Mouse (Mus musculus): ENCODE results near the gene Ptpn5. TPM values are rescaled to one million over a fixed set of nuclear protein-coding genes. Genes with fewer than 3 reads are reported as not detected.

The Ptpn5 gene
- polyA plus RNA-seq, 1 experiment: not detected

- peaks cover 18% of the 10 kb centered on the region for H3K4me1 ChIP-seq (ENCODE audit: control insufficient read depth)
- H3K9me3 ChIP-seq (ENCODE audit: control insufficient read depth, low read length): no peaks in the 10 kb centered on the region
- H3K36me3 ChIP-seq (ENCODE audit: control insufficient read depth): peaks cover 3% of the 10 kb centered on the region; the same call in 1 of the 2 replicates
- peaks cover 22% of the 10 kb centered on the region for H3K27me3 ChIP-seq (ENCODE audit: control insufficient read depth)
- TF ChIP-seq GATA1 (IDR thresholded peaks at IDR 0.05; ENCODE audit: low read length) (no peak), TAL1 (IDR thresholded peaks at IDR 0.05; ENCODE audit: low read length) (no peak)
- H3K4me3 ChIP-seq (replicated peaks): no peak overlapping the region
These were observed 78.8 kb downstream of the Ptpn5 start for GRCm38 (mm10) chr7:47054666-47055065.

- no peak overlapping the region for H3K4me3 ChIP-seq (replicated peaks)
- no peak for TF ChIP-seq TAL1 (IDR thresholded peaks at IDR 0.05; ENCODE audit: low read length)
- TF ChIP-seq GATA1 (IDR thresholded peaks at IDR 0.05; ENCODE audit: low read length): no peak
- H3K36me3 ChIP-seq (ENCODE audit: control insufficient read depth): peaks cover 3% of the 10 kb centered on the region; the same call in 1 of the 2 replicates
- H3K9me3 ChIP-seq (ENCODE audit: control insufficient read depth, low read length): no peaks in the 10 kb centered on the region
- peaks cover 30% of the 10 kb centered on the region for H3K27me3 ChIP-seq (ENCODE audit: control insufficient read depth)
- peaks cover 18% of the 10 kb centered on the region for H3K4me1 ChIP-seq (ENCODE audit: control insufficient read depth)
These were observed 80.2 kb downstream of the Ptpn5 start for GRCm38 (mm10) chr7:47053287-47053686.

DNA sequence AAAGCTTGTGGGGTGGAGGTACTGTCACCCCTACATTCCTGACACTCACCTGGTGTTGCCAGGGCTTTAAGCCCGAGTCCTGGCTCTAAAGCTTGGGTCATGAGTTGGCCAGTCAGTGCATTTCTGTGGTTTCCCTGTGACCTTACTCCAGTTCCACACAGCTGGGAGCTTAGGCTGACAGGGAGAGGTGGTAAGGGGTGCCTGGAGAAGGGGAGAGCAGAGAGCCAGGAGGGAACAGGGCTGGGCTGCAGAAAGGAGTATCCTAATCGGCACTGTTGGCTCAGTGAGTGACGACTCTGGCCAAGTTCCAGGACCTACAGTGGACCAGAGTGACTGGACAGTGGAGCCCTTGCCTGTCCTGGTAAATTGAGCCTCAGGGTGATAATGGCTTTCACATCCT is 81.2 kb downstream of the Ptpn5 start:
- Histone ChIP-seq H3K4me3 (replicated peaks) (no peak overlapping the region), H3K27me3 (ENCODE audit: control insufficient read depth) (peaks cover 35% of the 10 kb centered on the region), H3K36me3 (ENCODE audit: control insufficient read depth) (peaks cover 3% of the 10 kb centered on the region; the same call in 1 of the 2 replicates), H3K4me1 (ENCODE audit: control insufficient read depth) (peaks cover 18% of the 10 kb centered on the region), H3K9me3 (ENCODE audit: control insufficient read depth, low read length) (no peaks in the 10 kb centered on the region)
- TF ChIP-seq TAL1 (IDR thresholded peaks at IDR 0.05; ENCODE audit: low read length): no peak
- TF ChIP-seq GATA1 (IDR thresholded peaks at IDR 0.05; ENCODE audit: low read length): no peak

- TF ChIP-seq GATA1 (IDR thresholded peaks at IDR 0.05; ENCODE audit: low read length): no peak
- TF ChIP-seq TAL1 (IDR thresholded peaks at IDR 0.05; ENCODE audit: low read length): no peak
- Histone ChIP-seq H3K4me1 (ENCODE audit: control insufficient read depth) (peaks cover 18% of the 10 kb centered on the region), H3K36me3 (ENCODE audit: control insufficient read depth) (peaks cover 3% of the 10 kb centered on the region; the same call in 1 of the 2 replicates), H3K4me3 (replicated peaks) (peak overlapping the region; percentile 66), H3K9me3 (ENCODE audit: control insufficient read depth, low read length) (no peaks in the 10 kb centered on the region), H3K27me3 (ENCODE audit: control insufficient read depth) (peaks cover 35% of the 10 kb centered on the region)
These were observed 81.9 kb downstream of the Ptpn5 start for GRCm38 (mm10) chr7:47051404-47052151.

DNA sequence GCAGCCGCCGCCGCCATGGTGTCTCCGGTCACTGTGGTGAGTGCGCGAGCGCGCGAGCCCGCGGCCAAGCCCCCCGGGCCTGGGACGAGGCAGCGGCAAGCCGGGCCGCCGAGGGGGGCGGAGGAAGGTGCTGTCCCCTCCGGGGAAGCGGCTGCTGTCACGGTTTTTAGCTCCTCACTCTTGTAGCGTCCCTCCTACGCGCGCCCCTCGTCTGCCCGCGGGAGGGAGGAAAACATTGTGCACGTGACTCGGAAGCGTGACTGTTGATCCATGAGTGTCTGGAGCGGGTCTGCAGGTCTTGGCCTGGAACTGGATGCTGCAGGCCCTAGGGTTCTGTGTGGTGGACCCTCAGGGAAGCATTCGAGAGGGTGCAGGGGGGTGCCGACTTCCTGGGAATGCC is 82.7 kb downstream of the Ptpn5 start:
- no peak for TF ChIP-seq GATA1 (IDR thresholded peaks at IDR 0.05; ENCODE audit: low read length)
- no peak for TF ChIP-seq TAL1 (IDR thresholded peaks at IDR 0.05; ENCODE audit: low read length)
- Histone ChIP-seq H3K4me1 (ENCODE audit: control insufficient read depth) (peaks cover 18% of the 10 kb centered on the region), H3K9me3 (ENCODE audit: control insufficient read depth, low read length) (no peaks in the 10 kb centered on the region), H3K36me3 (ENCODE audit: control insufficient read depth) (peaks cover 3% of the 10 kb centered on the region; the same call in 1 of the 2 replicates), H3K27me3 (ENCODE audit: control insufficient read depth) (peaks cover 35% of the 10 kb centered on the region), H3K4me3 (replicated peaks) (peak overlapping the region; percentile 66)

- Histone ChIP-seq H3K4me3 (replicated peaks) (peak within 1 kb of the TSS; percentile 66), H3K9me3 (ENCODE audit: control insufficient read depth, low read length) (no peaks in the 10 kb centered on the region), H3K4me1 (ENCODE audit: control insufficient read depth) (peaks cover 18% of the 10 kb centered on the region)
These were observed 83.1 kb downstream of the Ptpn5 start, which contains the start of gene Tmem86a for GRCm38 (mm10) chr7:47050366-47050765. TSS of gene Tmem86a (plus strand) at chr7:47050601.

GRCm38 (mm10) chr7:47042823-47043490 is 90.5 kb downstream of the Ptpn5 start:
- H3K9me3 ChIP-seq (ENCODE audit: control insufficient read depth, low read length): no peaks in the 10 kb centered on the region

More at GRCm38 (mm10) chr7:47050366-47050765, 83.1 kb downstream of the Ptpn5 start, which contains the start of gene Tmem86a:
- Histone ChIP-seq H3K36me3 (ENCODE audit: control insufficient read depth) (peaks cover 3% of the 10 kb centered on the region; the same call in 1 of the 2 replicates), H3K27me3 (ENCODE audit: control insufficient read depth) (peaks cover 35% of the 10 kb centered on the region)
- TF ChIP-seq TAL1 (IDR thresholded peaks at IDR 0.05; ENCODE audit: low read length) (no peak), GATA1 (IDR thresholded peaks at IDR 0.05; ENCODE audit: low read length) (no peak)

GRCm38 (mm10) chr7:47042121-47042520 is 91.4 kb downstream of the Ptpn5 start:
- H3K9me3 ChIP-seq (ENCODE audit: control insufficient read depth, low read length): no peaks in the 10 kb centered on the region
- no peaks in the 10 kb centered on the region for H3K27me3 ChIP-seq (ENCODE audit: control insufficient read depth)
- no peaks in the 10 kb centered on the region for H3K36me3 ChIP-seq (ENCODE audit: control insufficient read depth)
- H3K4me1 ChIP-seq (ENCODE audit: control insufficient read depth): no peaks in the 10 kb centered on the region
- TF ChIP-seq GATA1 (IDR thresholded peaks at IDR 0.05; ENCODE audit: low read length) (no peak), TAL1 (IDR thresholded peaks at IDR 0.05; ENCODE audit: low read length) (no peak)
- H3K4me3 ChIP-seq (replicated peaks): no peak overlapping the region

More at GRCm38 (mm10) chr7:47042823-47043490, 90.5 kb downstream of the Ptpn5 start:
- no peaks in the 10 kb centered on the region for H3K4me1 ChIP-seq (ENCODE audit: control insufficient read depth)
- 0 out of 2 replicates have a peak, but pooled peaks cover 2% of the 10 kb centered on the region for H3K27me3 ChIP-seq (ENCODE audit: control insufficient read depth)
- H3K4me3 ChIP-seq (replicated peaks): no peak overlapping the region
- H3K36me3 ChIP-seq (ENCODE audit: control insufficient read depth): no peaks in the 10 kb centered on the region
- no peak for TF ChIP-seq GATA1 (IDR thresholded peaks at IDR 0.05; ENCODE audit: low read length)

- Histone ChIP-seq H3K36me3 (ENCODE audit: control insufficient read depth) (no peaks in the 10 kb centered on the region), H3K4me3 (replicated peaks) (no peak overlapping the region), H3K9me3 (ENCODE audit: control insufficient read depth, low read length) (no peaks in the 10 kb centered on the region), H3K4me1 (ENCODE audit: control insufficient read depth) (no peaks in the 10 kb centered on the region), H3K27me3 (ENCODE audit: control insufficient read depth) (no peaks in the 10 kb centered on the region)
- TF ChIP-seq TAL1 (IDR thresholded peaks at IDR 0.05; ENCODE audit: low read length) (no peak), GATA1 (IDR thresholded peaks at IDR 0.05; ENCODE audit: low read length) (no peak)
These were observed 91.8 kb downstream of the Ptpn5 start for GRCm38 (mm10) chr7:47041706-47042105.

All from erythroblast, embryonic 14.5 days (primary cell).